Mouse (Mus musculus) bone marrow macrophage, adult 2 months (primary cell): ENCODE measurements at regions not wholly inside any gene's neighbourhood (a gene's known extent, or its start where the extent isn't known, plus 50 kb on each side); places are given as distances from the start of the nearest gene placed in this dataset.

Experiments used
- CTCF ChIP-seq: IDR thresholded peaks from 2 replicates; pipeline ENCODE4 v1.5.1; 2012; ENCODE audit warnings: low read depth, mild to moderate bottlenecking, low read length, moderate library complexity
- POLR2A ChIP-seq: IDR thresholded peaks from 2 replicates; pipeline ENCODE4 v1.6.1; 2012; ENCODE audit warnings: mild to moderate bottlenecking, low read depth, low read length, borderline replicate concordance

DNA sequence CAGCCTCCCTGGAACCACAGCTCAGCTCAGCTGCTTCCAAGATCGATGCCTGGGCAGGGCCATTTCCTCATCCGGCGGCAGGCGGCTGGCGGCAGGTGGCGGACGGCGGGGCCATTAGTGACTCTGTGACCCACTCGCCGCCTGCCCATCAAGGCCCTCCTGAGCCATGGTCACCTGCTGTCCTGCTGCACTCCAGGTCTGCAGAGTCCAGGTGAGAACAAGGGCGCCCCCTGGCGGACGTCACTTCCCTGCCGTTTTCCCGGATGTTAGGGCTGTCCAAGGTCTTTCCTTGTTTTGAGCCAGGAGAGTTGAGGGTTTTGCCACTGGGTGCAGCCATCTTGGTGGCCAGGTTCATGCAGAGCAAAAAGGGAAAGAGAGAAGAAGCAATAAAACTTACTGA, 134.7 kb downstream of the Katnal1 start:
- TF ChIP-seq CTCF (peak; percentile 82), POLR2A (no peak)
